Mouse (Mus musculus) hindbrain, embryonic 15.5 days (tissue): ENCODE results near the gene Cyp2c68. TPM values are rescaled to one million over a fixed set of nuclear protein-coding genes. Genes with fewer than 3 reads are reported as not detected.
"Not testable (repeated sequence)": the region's sequence is repeated elsewhere in the genome, so short reads cannot be mapped to it uniquely, and the experiment has no call there.

Source experiments
- ATAC-seq: fragments of 200-750 bp; cut with Nextera tagmentation; 2 replicates; pipeline ENCODE4 v1.8.0; 2017; ENCODE audit warnings: low read depth, moderate number of reproducible peaks, moderate TSS enrichment; ENCODE audit not compliant: low FRiP score
- H3K27ac ChIP-seq: fragments of 300-500 bp; sonication (generic); replicated peaks from 2 replicates; pipeline ENCODE4 v1.5.1; 2015; ENCODE audit warnings: mild to moderate bottlenecking, inconsistent platforms
- H3K27me3 ChIP-seq: fragments of 300-500 bp; sonication (generic); 2 replicates; pipeline ENCODE4 v1.6.1; 2015; ENCODE audit warnings: control low read depth, inconsistent platforms
- H3K36me3 ChIP-seq: fragments of 300-500 bp; sonication (generic); 2 replicates; pipeline ENCODE4 v1.6.1; 2015; ENCODE audit warnings: control low read depth, inconsistent platforms
- H3K4me1 ChIP-seq: fragments of 300-500 bp; sonication (generic); replicated peaks from 2 replicates; pipeline ENCODE4 v1.6.1; 2015; ENCODE audit warnings: control low read depth, inconsistent platforms
- H3K4me2 ChIP-seq: fragments of 300-500 bp; sonication (generic); 2 replicates; pipeline ENCODE4 v1.6.1; 2015; ENCODE audit warnings: moderate library complexity, mild to moderate bottlenecking, inconsistent platforms
- H3K4me3 ChIP-seq: fragments of 300-500 bp; sonication (generic); 2 replicates; pipeline ENCODE4 v1.5.1; 2015; ENCODE audit warnings: mild to moderate bottlenecking, inconsistent platforms
- H3K9ac ChIP-seq: fragments of 300-500 bp; sonication (generic); 2 replicates; pipeline ENCODE4 v1.6.1; 2015; ENCODE audit warnings: inconsistent platforms
- H3K9me3 ChIP-seq: fragments of 300-500 bp; sonication (generic); 2 replicates; pipeline ENCODE4 v1.6.1; 2016; ENCODE audit warnings: control low read depth, inconsistent platforms
- WGBS: fragments of 180-500 bp; shearing (Covaris S2); methylation state at CpG from one replicate; pipeline ENCODE4 v1.1.7; 2015; 5-methylcytosine and 5-hydroxymethylcytosine counted together
- polyA plus RNA-seq: library from polyadenylated mRNA; unstranded; fragments of >200 nt; fragmentation: Nextera tagmentation; extraction: Ambion mirVana; gene quantifications from 2 replicates; pipeline ENCODE4 v1.2.1, GENCODE M21; 2015

Gene Cyp2c68
- 0.08 and 0.09 TPM in 2 replicates for polyA plus RNA-seq

DNA sequence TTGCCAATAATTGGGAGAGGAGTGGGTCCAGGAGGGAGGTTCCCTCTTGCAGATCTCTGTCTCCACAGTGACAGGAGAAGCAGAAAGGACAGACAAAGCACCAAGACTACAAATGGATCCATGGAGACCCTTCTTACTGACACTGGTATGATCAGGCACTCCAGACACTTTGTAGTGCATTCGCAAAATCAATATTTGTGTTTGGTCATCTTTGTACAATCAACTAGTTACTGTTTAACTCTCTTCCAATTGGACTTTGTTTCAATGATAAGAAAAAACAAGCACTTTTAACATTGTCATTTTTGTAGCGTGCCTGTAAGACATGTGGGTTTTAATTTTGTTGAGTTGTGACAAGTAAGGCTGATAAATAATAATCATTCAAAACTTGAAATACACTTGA lies at the start of gene Cyp2c68:
Gene Cyp2c68, minus strand, starts transcription at position 135 of the 400 bp plus-strand sequence.
- no peak within 1 kb of the TSS for H3K4me3 ChIP-seq
- no peak within 1 kb of the TSS for H3K27ac ChIP-seq
- no peak for ATAC-seq
- no peaks in the 10 kb centered on the region for H3K4me1 ChIP-seq
- no peaks in the 10 kb centered on the region for H3K9me3 ChIP-seq
- no peaks in the 10 kb centered on the region for H3K27me3 ChIP-seq
- H3K36me3 ChIP-seq = no peaks in the 10 kb centered on the region
- 86% methylated on average over 2 of the region's 2 CpGs for WGBS
- H3K9ac ChIP-seq = no peak within 1 kb of the TSS
- H3K4me2 ChIP-seq = no peak within 1 kb of the TSS

DNA sequence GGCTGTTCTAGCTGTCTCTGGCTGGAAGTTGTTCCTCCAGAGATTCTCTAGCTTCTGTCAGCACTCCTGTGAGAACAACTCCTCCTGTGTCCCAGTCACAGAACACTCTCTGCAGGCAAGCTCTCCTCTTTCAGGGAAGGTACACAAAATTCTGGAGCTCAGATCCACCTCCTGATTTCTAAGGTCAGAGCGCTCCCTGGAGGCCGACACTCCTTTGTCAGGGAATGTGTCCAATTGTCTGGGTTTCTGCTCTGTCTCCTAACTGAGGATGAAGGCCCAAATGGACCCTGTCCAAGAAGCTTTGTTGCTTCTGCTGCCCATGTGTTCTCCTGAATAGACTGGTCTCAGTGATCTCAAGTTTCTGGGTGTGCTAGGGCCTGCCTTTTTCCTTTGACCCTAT lies 44.6 kb upstream of the Cyp2c68 start:
- not testable (repeated sequence) for ATAC-seq

GRCm38 (mm10) chr19:39745357-39745756 lies 4.5 kb upstream of the Cyp2c68 start:
- Histone ChIP-seq H3K27ac (no peak overlapping the region), H3K36me3 (no peaks in the 10 kb centered on the region), H3K9ac (no peak overlapping the region), H3K27me3 (no peaks in the 10 kb centered on the region), H3K4me1 (no peaks in the 10 kb centered on the region), H3K9me3 (no peaks in the 10 kb centered on the region), H3K4me3 (no peak overlapping the region), H3K4me2 (no peak overlapping the region)
- no peak for ATAC-seq
- WGBS = 64% methylated on average over 1 of the region's 1 CpGs

More for the DNA sequence above, 44.6 kb upstream of the Cyp2c68 start:
- not testable (repeated sequence) for H3K27me3 ChIP-seq, H3K4me3 ChIP-seq, H3K4me1 ChIP-seq, H3K9ac ChIP-seq, H3K36me3 ChIP-seq, H3K27ac ChIP-seq, H3K9me3 ChIP-seq, H3K4me2 ChIP-seq
- WGBS = 81% methylated on average over 2 of the region's 2 CpGs

DNA sequence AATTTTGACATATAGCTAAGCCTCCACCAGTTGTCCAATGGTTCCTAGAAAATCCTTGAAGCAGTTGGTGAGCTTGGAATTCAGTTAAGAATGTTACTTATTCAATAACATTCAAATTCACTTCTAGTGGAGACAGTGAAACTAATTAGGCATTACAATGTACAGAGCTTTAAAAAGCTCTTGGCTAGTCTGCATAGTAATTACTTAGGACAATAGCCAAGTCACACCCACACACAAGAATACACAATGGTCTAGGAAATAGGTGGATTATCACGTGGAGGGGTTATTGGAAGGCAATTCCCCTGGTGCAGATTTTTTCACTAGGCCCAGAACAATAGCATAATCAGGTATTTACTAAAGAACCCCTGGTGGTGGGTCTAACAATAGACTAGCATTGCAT lies 3.5 kb upstream of the Cyp2c68 start:
- not testable (repeated sequence) for H3K4me2 ChIP-seq, H3K4me3 ChIP-seq, H3K4me1 ChIP-seq, H3K27ac ChIP-seq, H3K9ac ChIP-seq, ATAC-seq, H3K36me3 ChIP-seq, H3K9me3 ChIP-seq, H3K27me3 ChIP-seq
- WGBS = 53% methylated on average over 1 of the region's 1 CpGs

DNA sequence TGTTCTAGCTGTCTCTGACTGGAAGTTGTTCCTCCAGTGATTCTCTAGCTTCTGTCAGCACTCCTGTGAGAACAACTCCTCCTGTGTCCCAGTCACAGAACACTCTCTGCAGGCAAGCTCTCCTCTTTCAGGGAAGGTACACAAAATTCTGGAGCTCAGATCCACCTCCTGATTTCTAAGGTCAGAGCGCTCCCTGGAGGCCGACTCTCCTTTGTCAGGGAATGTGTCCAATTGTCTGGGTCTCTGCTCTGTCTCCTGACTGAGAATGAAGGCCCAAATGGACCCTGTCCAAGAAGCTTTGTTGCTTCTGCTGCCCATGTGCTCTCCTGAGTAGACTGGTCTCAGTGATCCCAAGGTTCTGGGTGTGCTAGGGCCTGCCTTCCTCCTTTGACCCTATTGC lies 29.7 kb downstream of the Cyp2c68 start:
- H3K27me3 ChIP-seq, H3K4me2 ChIP-seq, H3K4me1 ChIP-seq, ATAC-seq, H3K36me3 ChIP-seq, H3K9ac ChIP-seq, H3K9me3 ChIP-seq, H3K27ac ChIP-seq, H3K4me3 ChIP-seq: not testable (repeated sequence)
- 93% methylated on average over 2 of the region's 2 CpGs for WGBS

DNA sequence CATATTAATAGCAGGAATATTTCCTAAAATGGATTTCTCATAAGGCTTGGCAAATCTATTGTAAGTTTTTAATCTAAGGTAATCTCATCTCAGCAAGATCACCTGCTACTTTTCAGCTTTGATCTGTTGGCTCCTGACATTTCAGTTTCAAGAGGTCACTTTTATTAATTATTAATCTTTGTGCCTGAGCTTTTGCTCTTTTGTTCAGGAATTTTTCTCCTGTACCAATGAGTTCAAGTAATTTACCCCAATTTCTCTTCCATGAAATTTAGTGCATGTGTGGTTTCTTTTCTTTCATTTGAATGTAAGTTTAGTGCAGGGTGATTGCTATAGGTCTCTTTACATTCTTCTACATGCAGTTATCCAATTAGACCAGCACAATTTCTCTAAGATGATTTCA lies 75.2 kb downstream of the Cyp2c68 start:
- ATAC-seq, H3K9me3 ChIP-seq, H3K4me1 ChIP-seq, H3K4me2 ChIP-seq, H3K36me3 ChIP-seq, H3K27ac ChIP-seq, H3K4me3 ChIP-seq, H3K27me3 ChIP-seq, H3K9ac ChIP-seq: not testable (repeated sequence)

- no peaks in the 10 kb centered on the region for H3K27me3 ChIP-seq
- 43% methylated on average over 1 of the region's 1 CpGs for WGBS
- ATAC-seq = no peak
These were observed 88.5 kb downstream of the Cyp2c68 start for GRCm38 (mm10) chr19:39652381-39652780.

GRCm38 (mm10) chr19:39648938-39649337 lies 91.9 kb downstream of the Cyp2c68 start, which contains the start of gene Cyp2c67:
TSS of gene Cyp2c67 (minus strand) at chr19:39649051.
- no peaks in the 10 kb centered on the region for H3K27me3 ChIP-seq
- H3K4me1 ChIP-seq = no peaks in the 10 kb centered on the region
- no peaks in the 10 kb centered on the region for H3K36me3 ChIP-seq
- H3K9me3 ChIP-seq = peaks cover 3% of the 10 kb centered on the region; the same call in 1 of the 2 replicates
- no peak within 1 kb of the TSS for H3K4me3 ChIP-seq
- ATAC-seq = no peak
- no peak within 1 kb of the TSS for H3K27ac ChIP-seq
- H3K9ac ChIP-seq = no peak within 1 kb of the TSS
- no peak within 1 kb of the TSS for H3K4me2 ChIP-seq
- WGBS = 95% methylated on average over 1 of the region's 1 CpGs

More at GRCm38 (mm10) chr19:39652381-39652780, 88.5 kb downstream of the Cyp2c68 start:
- Histone ChIP-seq H3K9ac (no peak overlapping the region), H3K4me3 (no peak overlapping the region), H3K4me1 (no peaks in the 10 kb centered on the region), H3K9me3 (peaks cover 3% of the 10 kb centered on the region; the same call in 1 of the 2 replicates), H3K27ac (no peak overlapping the region), H3K4me2 (no peak overlapping the region), H3K36me3 (no peaks in the 10 kb centered on the region)

GRCm38 (mm10) chr19:39647519-39647918 lies 93.3 kb downstream of the Cyp2c68 start:
- no peaks in the 10 kb centered on the region for H3K27me3 ChIP-seq
- no peak overlapping the region for H3K4me3 ChIP-seq
- WGBS = 94% methylated on average over 9 of the region's 9 CpGs
- no peak overlapping the region for H3K27ac ChIP-seq
- no peak for ATAC-seq
- peaks cover 3% of the 10 kb centered on the region; the same call in 1 of the 2 replicates for H3K9me3 ChIP-seq
- H3K4me1 ChIP-seq = no peaks in the 10 kb centered on the region
- no peaks in the 10 kb centered on the region for H3K36me3 ChIP-seq
- H3K9ac ChIP-seq = no peak overlapping the region
- no peak overlapping the region for H3K4me2 ChIP-seq

GRCm38 (mm10) chr19:39644551-39644950 lies 96.3 kb downstream of the Cyp2c68 start:
- not testable (repeated sequence) for ATAC-seq, H3K36me3 ChIP-seq, H3K4me3 ChIP-seq, H3K27ac ChIP-seq, H3K4me1 ChIP-seq, H3K4me2 ChIP-seq, H3K9ac ChIP-seq, H3K27me3 ChIP-seq, H3K9me3 ChIP-seq
- 90% methylated on average over 7 of the region's 7 CpGs for WGBS

Other genes starting within 250 kb of the Cyp2c68 start
- not detected in 2 replicates for gene Cyp2c39, start 230.2 kb downstream of the Cyp2c68 start, polyA plus RNA-seq
- gene Cyp2c67, start 92.0 kb downstream of the Cyp2c68 start, polyA plus RNA-seq = not detected in 2 replicates
- gene Cyp2c40, start 71.8 kb upstream of the Cyp2c68 start, polyA plus RNA-seq = not detected in 2 replicates
- not detected in 2 replicates for gene Cyp2c69, start 145.7 kb upstream of the Cyp2c68 start, polyA plus RNA-seq